Mouse (Mus musculus) 3134 (cell line): Measurements from ENCODE around the gene Smarcd3.

Source experiments
- DNase-seq: peaks from one replicate; pipeline ENCODE4 v3.0.0-alpha.2; 2011; ENCODE audit warnings: low spot score; ENCODE audit not compliant: insufficient read length; ENCODE audit errors: extremely low read depth

Smarcd3 gene

DNA sequence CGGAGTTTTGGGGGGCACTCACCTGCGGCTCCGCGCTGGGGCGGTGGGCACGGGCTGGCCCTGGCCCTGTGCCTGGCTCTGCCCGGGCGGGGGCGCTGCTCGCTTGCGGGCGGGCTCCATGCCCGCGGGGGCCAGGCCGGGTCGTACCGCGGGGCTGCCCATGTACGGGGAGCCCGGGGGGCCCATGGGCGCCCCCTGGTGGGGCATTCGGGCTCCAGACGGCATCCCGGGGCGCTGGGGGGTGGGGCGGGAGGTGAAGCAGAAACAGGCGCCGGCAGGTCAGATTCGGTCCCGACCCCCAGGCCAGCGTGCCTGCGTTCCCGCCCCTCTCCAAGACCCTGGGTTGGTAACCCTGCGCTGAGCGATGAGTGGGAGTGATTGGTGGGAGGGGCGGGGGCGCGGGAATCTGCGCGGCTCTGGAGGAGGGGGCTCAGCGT is 25.6 kb downstream of the Smarcd3 start:
- DNase-seq: no peak

DNA sequence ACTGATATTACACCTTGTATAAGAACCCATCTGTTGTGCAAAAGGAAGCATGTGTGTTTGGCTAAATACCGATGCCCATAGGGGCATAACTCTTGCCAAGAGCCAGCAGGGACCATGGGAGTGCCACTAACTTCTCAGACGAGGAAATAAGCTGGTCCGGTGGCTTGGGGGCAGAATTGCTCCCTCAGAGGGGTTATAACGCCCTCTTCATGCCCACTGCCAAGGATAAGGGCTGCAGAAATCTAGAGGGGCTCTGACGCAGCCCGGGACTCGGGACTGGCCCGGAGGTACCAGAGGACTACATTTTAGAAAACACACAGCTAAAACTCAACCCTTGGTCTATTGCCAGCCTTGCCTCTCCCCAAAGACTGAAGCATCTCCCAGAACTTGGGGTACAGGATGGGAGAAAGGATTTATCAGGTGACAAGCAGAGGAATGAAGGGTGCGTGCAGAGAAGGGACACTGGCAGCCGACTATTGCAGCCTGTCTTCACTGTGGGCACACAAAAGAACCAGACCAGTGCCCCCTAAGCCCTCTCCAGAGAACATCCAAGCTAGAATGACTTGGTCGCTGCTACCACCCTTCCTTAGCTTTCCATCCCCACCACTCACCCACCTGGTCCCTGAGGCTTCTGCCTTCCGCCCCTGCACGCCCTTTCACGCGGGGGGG is 26.2 kb downstream of the Smarcd3 start:
- no peak for DNase-seq

DNA sequence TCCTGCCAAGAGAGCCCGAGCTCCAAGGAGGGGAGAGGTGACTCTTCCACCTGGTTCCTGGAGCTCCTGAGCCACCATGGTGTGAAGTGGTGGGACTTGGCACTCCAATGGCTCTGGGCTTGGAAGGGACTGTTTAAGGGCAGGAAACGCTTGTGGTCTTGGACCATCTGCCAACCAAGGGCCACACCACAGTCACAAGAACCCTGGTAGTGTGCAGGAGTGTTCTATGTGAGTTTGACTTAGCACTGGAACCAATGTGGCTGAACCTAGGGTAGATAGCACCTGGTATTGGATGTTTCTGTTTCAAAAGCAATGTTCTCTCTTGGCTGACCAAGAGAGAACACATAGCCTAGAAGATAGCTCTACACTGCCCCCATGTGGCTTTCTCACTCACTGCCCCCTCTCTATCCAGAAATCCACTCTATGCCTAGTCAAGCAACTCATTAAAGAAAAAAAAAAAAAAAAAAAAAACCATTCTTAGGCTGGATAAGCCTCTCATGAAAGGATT is 26.9 kb downstream of the Smarcd3 start:
- DNase-seq: no peak

DNA sequence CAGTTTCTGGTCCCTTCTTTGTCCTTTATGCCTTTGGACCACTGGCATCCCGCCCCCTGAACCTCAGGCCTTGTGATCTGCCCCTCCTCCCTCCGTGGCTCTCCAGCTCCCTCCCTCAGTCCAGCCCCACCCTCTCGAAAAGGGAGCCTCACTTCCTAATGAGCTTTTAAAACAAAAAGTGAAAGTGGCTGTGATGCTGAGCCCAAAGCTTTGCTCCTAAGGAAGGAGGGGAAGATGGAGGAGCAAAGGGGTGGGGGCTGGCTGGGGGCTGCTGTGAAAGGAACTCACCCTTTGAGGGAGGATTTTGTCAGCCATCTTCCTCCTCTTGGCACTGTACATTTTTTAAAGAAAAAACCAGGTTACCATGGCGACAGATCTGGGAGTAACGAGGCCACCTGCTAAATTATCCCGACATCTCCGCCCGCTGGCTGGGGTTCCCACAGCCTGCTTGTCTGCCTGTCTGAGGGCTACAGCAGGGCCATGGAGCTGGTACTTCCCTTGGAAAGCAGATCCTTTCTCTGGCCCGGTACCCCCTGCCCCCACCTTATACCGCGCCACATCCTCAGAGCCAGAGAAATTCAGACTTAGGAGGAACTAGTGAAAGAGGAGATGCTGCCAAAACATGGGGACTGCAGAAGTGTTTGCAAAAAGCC is 27.6 kb downstream of the Smarcd3 start:
- DNase-seq: no peak

DNA sequence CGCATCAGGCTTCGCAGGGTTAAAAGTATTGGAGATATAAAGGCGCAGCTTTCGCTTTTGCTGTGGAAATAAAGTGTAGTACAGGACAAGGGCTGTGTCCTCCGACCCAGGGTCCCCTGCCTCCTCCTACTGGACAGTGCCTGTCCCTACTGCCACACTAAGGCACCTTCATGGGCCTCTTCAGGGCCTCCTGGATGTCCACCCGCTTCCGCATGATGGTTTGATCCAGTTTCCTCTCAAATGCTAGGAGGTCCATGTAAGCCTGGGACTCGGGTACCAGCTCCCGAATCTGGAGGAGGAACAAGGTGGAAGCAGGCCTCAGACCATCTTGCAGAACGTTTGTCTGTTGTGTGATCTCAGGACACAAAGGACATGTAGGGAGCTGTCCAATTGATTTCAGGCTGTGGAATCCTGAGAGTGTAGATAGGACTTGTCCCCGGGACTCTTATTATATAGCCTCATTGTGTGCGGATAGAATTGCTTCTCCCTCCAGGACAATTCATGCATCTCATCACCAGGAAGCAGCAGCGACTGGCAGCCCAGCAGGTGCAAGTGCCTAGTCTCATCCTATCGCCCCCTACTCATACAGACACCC is 28.3 kb downstream of the Smarcd3 start:
- no peak for DNase-seq

DNA sequence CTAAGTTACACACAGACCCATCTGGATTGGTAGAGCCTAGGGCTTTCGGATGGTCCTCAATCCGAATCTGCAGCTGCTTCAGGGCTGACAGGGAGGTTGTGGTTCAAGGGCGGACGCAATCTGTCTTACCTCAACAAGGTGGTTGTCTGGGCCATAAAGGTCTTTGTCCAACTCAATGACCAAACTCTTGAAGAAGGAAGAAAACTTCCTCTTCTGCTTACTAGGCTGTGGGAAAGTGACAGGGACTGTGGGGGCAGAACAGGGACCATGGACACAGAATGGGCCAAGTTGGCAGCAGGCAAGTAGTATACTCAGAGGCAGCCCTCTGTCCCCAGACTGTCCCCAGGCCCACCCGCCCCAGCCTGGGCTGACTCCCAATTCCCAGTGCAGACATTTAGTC is 28.9 kb downstream of the Smarcd3 start:
- no peak for DNase-seq

DNA sequence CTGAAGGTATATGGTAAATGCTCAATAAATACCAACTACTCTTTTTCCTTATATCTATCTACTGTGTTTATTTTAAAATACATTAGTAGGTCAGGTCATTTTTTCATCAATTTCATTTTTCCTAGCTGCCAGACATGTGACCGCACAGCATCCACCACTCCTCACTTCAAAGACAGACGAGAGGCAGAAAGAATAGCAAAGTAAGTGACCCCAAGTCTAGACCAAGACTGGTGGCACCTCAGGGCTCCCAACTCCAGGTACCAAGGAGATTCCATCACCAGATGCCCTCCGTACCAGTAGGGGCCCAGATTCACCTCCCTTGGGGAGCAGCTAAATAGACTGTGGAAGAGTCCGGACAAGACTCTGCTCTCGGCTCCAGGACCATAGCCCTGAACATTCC is 29.9 kb downstream of the Smarcd3 start:
- no peak for DNase-seq

DNA sequence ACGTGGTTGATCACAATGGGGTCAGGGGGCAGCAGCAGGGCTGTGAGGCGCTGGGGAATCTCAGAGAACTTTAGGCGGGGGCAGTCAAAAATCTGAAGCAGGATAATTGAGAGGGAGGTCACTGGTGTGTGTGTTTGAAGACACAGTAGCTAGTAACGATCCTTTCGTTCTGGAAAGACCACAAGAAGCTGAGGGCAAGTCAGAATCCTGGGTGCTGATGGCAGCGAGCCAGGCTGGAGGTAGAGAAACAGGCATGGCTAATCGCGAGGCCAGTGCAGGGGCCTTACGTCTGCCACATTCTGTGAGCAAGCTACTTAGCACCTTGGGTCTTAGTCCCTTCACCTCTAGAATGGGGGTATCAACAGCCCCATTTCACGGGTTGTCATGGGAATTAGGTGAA is 30.3 kb downstream of the Smarcd3 start:
- DNase-seq: no peak

DNA sequence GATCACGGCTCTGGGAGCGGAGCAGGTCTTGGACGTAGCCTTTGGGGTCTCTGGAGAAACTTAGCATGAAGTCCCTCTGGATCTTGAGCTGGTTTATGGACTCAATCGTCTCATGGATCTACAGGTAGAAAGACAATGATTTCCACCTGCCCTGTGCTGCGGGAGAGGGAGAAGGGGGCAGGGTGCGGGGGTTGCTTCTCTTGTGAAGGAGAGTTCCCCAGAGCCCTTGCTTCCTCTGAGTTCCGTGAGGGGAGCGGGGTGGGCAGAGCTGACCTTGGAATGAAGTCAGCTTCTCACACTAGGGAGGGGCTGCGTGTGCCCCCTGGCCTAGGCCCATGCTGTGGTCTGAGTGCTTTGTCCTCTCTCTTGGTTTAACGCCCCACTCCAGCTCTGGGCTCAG is 31.0 kb downstream of the Smarcd3 start:
- DNase-seq: no peak

DNA sequence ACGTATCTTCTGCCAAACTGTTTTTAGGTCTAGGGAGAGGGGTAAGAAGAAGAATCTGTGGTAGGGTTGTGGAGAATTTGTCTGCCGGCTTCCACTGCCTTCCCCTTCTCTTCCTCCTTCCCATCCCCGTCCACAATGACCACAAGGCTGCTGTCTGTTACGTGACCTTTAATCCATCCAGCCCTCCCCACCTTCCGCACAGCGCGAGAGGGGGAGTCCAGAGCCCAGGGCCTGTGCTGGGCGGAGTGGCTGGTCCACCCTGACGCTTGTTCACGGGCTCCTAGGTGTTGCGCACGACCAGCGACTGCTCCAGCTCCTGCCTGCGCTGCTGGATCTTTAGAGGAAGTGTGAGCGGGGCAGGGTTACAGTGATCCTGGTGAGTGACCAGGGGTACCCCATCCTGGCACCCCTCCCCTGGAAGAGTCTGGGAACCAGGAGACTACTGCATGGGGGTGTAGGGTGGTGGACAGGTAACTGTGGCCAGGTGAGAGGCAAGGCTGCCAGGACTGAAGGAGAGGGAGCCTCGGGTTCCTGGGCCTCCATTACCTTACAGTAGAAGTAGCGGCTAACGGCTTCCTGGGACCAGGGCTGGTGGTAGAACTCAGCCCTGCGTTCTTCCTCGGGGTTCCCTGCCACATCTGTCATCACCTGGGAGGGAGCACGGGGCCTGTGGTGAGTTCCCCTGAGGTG is 31.6 kb downstream of the Smarcd3 start:
- DNase-seq: no peak

DNA sequence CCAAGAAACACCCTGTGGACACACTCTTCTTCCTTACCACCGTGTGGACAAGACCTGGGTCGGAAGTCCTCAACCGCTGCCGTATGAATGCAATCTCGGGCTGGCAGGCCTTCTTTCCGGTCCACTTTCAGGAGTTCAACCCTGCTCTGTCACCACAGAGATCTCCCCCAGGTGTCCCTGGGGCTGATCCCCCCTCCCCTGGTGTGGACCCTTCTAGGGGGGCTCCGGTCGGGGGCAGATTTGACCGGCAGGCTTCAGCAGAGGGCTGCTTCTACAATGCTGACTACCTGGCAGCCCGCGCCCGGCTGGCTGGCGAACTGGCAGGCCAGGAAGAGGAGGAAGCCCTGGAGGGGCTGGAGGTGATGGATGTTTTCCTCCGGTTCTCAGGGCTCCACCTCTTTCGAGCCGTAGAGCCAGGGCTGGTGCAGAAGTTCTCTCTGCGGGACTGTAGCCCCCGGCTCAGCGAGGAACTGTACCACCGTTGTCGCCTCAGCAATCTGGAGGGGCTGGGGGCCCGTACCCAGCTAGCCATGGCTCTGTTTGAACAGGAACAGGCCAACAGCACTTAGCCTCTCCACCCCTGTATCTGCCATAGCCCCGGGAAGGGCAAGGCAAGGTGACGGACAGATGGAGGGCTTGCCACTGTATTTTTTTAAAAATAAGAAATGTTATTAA is 32.3 kb downstream of the Smarcd3 start:
- DNase-seq: no peak

DNA sequence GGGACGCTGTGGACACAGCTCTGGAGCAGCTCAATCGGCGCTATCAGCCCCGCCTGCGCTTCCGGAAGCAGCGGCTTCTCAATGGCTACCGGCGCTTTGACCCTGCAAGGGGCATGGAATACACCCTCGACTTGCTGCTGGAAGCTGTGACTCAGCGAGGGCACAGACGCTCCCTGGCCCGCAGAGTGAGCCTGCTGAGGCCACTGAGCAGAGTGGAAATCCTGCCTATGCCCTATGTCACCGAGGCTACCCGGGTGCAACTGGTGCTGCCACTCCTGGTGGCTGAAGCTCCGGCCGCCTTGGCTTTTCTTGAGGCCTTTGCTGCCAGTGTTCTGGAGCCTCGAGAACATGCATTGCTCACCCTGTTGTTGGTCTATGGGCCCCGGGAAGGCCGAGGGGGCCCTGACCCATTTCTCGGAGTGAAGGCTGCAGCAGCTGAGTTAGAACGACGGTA is 32.9 kb downstream of the Smarcd3 start:
- no peak for DNase-seq

DNA sequence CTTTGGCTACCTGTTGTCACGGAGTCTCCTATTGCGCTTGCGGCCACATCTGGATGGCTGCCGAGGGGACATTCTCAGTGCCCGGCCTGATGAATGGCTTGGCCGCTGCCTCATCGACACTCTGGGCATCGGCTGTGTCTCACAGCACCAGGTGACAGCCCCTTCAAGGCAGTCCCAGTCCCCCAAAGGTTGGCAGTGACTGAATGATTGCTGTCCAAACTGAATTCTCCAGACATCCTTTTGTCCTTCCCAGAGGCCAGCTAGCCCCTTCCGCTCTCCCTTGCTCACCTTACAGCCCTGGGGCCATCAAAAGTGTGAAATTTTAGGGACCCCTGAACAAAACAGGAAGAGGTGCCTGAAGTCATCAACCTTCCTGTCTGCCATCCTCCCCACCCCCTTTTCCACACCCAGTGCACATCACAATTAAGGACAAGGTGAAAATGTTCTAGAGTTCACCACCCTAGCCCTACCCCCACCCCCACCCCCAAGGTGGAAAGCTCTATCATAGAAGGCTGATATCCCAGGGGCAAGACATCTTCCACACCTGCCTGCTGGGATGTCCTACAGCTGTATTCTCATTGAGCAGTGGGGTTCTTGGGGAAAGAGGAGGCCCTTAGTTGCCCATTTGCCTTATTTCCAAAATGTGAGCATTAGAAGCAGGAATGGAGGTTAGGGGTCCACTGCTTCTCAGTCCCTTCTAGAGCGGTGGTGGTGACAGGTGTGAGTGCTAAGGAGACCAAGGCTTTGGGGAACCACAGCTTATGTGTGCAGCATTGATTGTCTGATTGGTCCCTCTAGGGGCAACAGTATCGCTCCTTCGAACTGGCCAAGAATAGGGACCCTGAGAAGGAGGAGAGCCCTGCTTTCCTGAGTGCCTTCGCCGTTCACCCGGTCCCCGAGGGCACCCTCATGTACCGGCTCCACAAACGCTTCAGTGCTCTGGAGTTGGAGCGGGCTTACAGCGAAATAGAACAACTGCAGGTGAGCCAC is 34.4 kb downstream of the Smarcd3 start:
- no peak for DNase-seq

DNA sequence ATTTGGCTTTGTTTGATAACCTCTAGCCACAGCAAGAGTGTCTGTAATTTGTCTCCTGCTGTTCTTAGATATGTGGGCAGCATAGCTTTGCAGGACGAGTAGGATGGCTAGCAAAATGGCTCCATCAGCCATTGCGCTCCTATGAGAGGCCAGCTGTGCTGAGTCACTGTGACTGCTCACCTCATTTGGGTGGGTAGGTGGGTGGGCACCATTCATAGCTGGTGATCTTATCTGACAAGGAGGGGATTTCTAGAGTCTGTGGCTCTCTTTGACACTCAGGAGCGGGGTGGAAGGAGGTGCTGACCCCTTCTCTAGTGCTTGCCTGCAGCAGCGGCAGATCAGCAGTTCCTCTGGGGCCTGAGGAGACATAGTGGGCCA is 37.0 kb downstream of the Smarcd3 start:
- DNase-seq: no peak

DNA sequence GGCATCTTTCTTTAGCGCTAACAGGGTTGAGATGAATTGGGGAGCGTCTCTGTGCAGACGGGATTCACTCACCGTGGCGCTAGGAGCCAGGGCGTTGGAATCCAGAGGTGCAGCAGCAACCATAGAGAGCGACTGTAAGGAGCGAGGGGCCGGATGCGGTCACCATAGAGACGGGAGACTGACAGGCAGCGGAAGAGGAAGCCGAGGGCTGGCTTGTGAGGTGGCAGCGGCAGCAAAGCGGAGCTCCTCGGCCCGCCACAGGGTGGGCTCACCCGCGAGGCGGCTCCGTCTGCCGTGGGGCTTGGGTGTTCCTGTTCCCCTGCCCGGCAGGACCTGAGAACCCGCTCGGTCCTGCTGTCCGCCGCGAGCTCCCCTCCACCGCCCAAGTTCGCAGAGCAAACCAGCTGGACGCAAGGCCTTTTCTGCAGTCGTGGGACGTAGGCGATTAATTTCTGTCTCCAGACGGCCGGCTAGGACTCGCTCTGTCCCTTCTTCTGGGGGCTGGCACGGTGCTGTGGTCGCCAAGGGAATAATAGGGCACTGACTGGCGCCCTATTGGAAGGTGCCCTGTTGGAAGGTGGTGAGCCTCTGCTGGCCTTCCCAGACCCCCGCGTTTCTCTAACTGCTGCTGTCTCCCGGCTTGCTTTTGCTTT is 37.5 kb downstream of the Smarcd3 start, which contains the start of gene Chpf2:
Chpf2 (plus strand) TSS at position 195 of the 653 bp plus-strand sequence.
- peak; percentile 77 for DNase-seq

DNA sequence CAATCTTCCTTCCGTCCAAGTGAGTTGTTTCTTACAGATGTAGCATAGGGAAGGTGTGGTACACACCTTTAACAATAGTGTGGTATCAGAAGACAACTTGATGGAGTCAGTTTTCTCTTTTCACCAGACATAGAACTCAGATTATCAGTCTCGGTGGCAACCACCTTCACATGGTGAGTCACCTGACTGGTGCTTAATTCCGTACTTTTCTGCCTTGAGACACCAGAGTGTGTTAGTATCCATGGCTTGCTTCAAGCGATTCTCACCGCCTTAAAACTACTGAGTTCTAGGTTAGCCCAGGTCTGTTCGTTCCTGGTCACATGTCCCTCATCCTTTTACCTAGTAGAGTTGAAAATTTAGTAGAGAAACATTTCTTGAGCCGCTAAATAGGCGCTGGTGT is 38.1 kb downstream of the Smarcd3 start:
- no peak for DNase-seq

DNA sequence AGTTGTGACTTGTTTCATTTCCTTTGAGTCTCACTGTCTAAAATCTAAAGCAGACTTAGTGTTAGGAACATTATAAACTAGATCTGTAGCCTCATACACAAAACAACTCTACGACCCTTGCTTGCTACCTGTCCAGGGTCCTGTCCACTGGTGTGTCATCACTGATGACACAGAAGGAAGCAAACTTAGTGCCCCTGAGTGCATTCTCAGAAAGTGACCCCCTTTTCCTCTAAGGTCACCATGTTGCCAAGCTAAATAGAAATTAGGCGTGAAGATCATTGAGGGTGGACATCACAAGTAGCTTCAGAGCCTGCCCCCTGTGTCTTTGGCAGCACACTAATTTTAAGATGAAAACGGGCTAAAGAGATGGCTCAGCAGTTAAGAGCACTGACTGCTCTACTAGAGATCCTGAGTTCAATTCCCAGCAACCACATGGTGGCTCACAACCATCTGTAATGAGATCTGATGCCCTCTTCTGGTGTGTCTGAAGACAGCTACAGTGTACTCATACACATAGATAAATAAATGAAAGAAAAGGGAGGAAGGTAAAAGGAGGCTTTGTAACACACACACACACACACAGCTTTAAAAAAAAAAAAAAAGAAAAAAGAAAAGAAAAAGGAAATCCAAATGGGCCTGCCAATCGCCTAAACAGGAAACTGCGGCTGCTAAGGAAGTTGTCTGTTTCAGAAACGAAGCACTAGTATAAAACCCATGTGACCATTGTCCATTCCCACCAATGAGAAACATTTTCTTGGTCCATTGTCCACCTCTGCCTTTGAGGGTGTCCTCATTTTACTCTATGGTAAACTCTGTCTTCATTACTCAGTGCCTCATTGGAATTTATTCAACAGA is 45.9 kb downstream of the Smarcd3 start:
- no peak for DNase-seq
